Mouse (Mus musculus): ENCODE measurements around the gene Myo1b.
"Not testable (repeated sequence)": the region's sequence is repeated elsewhere in the genome, so short reads cannot be mapped to it uniquely, and the experiment has no call there.

The Myo1b gene

GRCm38 (mm10) chr1:51897160-51897572 lies 18.7 kb downstream of the Myo1b start:
- intact Hi-C loops (cut with DNase I): no loop called here

- intact Hi-C loops (cut with DNase I): no loop called here
Measured at GRCm38 (mm10) chr1:51895961-51896360, 19.9 kb downstream of the Myo1b start.

- intact Hi-C loops (cut with DNase I): no loop called here
Measured at GRCm38 (mm10) chr1:51894721-51895120, 21.1 kb downstream of the Myo1b start.

GRCm38 (mm10) chr1:51893521-51894355 lies 22.1 kb downstream of the Myo1b start:
- intact Hi-C loops (cut with DNase I): no loop called here

GRCm38 (mm10) chr1:51892005-51892404 lies 23.9 kb downstream of the Myo1b start:
- intact Hi-C loops (cut with DNase I): no loop called here

- intact Hi-C loops (cut with DNase I): no loop called here
Measured at GRCm38 (mm10) chr1:51888046-51888813, 27.6 kb downstream of the Myo1b start.

GRCm38 (mm10) chr1:51885356-51885983 lies 30.4 kb downstream of the Myo1b start:
- intact Hi-C loops (cut with DNase I): no loop called here

GRCm38 (mm10) chr1:51883211-51883610 lies 32.7 kb downstream of the Myo1b start:
- intact Hi-C loops (cut with DNase I): no loop called here

- intact Hi-C loops (cut with DNase I): no loop called here
Measured at GRCm38 (mm10) chr1:51882752-51883151, 33.1 kb downstream of the Myo1b start.

- intact Hi-C loops (cut with DNase I): no loop called here
Measured at GRCm38 (mm10) chr1:51879927-51880814, 35.7 kb downstream of the Myo1b start.

GRCm38 (mm10) chr1:51879333-51879770 lies 36.5 kb downstream of the Myo1b start:
- intact Hi-C loops (cut with DNase I): no loop called here

- intact Hi-C loops (cut with DNase I): no loop called here
Measured at GRCm38 (mm10) chr1:51875462-51876225, 40.2 kb downstream of the Myo1b start.

GRCm38 (mm10) chr1:51872493-51873261 lies 43.2 kb downstream of the Myo1b start:
- intact Hi-C loops (cut with DNase I): no loop called here

- intact Hi-C loops (cut with DNase I): not testable (repeated sequence)
Measured at GRCm38 (mm10) chr1:51871234-51871633, 44.6 kb downstream of the Myo1b start.

GRCm38 (mm10) chr1:51862828-51863421 lies 52.9 kb downstream of the Myo1b start:
- intact Hi-C loops (cut with DNase I): no loop called here

- intact Hi-C loops (cut with DNase I): no loop called here
Measured at GRCm38 (mm10) chr1:51860837-51861236, 55.0 kb downstream of the Myo1b start.

GRCm38 (mm10) chr1:51856946-51857345 lies 58.9 kb downstream of the Myo1b start:
- intact Hi-C loops (cut with DNase I): no loop called here

GRCm38 (mm10) chr1:51856245-51856915 lies 59.5 kb downstream of the Myo1b start:
- intact Hi-C loops (cut with DNase I): no loop called here
